24 mouse cellular contexts compared by ENCODE assay signal in genomic region chr6:88374247-88374646, GRCm38 (mm10).
DNase-seq lines count a peak whose midpoint lies in the region; ATAC-seq and TF ChIP-seq lines count a peak whose summit lies in the region.
"Had no signal": no experiment of that assay in that cellular context is flagged by ENCODE, and none has a peak within 500 bp of the region (broad histone marks: within the 10 kb centered on the region; RNA-seq: fewer than 3 reads in every experiment).

No protein-coding gene starts in this region.

- H3K27ac ChIP-seq in intestine, postnatal 0 days (ENCODE audit: low read depth, low read length): no peak overlapping the region
- H3K27ac ChIP-seq in intestine, embryonic 15.5 days: no peak overlapping the region
- no peak overlapping the region for H3K27ac ChIP-seq in liver, embryonic 11.5 days (ENCODE audit: low read depth, low read length)
- H3K27ac ChIP-seq: kidney, embryonic 15.5 days; liver, embryonic 12.5 days; lung, embryonic 15.5 days had no signal

- WGBS in intestine, postnatal 0 days: 56% methylated on average over 7 of the region's 7 CpGs
- WGBS in intestine, embryonic 15.5 days: 69% methylated on average over 7 of the region's 7 CpGs
- WGBS in liver, embryonic 11.5 days: 75% methylated on average over 7 of the region's 7 CpGs

- H3K9me3 ChIP-seq in intestine, postnatal 0 days (ENCODE audit: control insufficient read depth): no peaks in the 10 kb centered on the region
- H3K9me3 ChIP-seq in intestine, embryonic 15.5 days: no peaks in the 10 kb centered on the region
- H3K9me3 ChIP-seq in liver, embryonic 11.5 days (ENCODE audit: control insufficient read depth, low read length): no peaks in the 10 kb centered on the region
- H3K9me3 ChIP-seq: heart, embryonic 12.5 days; hindbrain, embryonic 10.5 days; kidney, embryonic 15.5 days; liver, embryonic 12.5 days; lung, embryonic 15.5 days; midbrain, embryonic 12.5 days had no signal

- no peaks in the 10 kb centered on the region for H3K36me3 ChIP-seq in intestine, postnatal 0 days (ENCODE audit: control insufficient read depth, insufficient read depth)
- H3K36me3 ChIP-seq in intestine, embryonic 15.5 days: no peaks in the 10 kb centered on the region
- no peaks in the 10 kb centered on the region for H3K36me3 ChIP-seq in liver, embryonic 11.5 days (ENCODE audit: control insufficient read depth, insufficient read depth, low read length)
- H3K36me3 ChIP-seq: heart, embryonic 12.5 days; kidney, embryonic 15.5 days; lung, embryonic 15.5 days; midbrain, embryonic 12.5 days had no signal

- peak; percentile 31; the same call in 1 of the 2 replicates for TF ChIP-seq CTCF in intestine, postnatal 0 days (IDR thresholded peaks at IDR 0.05; ENCODE audit: low read depth)

- no peak overlapping the region for H3K4me2 ChIP-seq in intestine, postnatal 0 days (replicated peaks; ENCODE audit: low read depth)
- H3K4me2 ChIP-seq in intestine, embryonic 15.5 days (replicated peaks): no peak overlapping the region
- H3K4me2 ChIP-seq in liver, embryonic 11.5 days: no peak overlapping the region
- H3K4me2 ChIP-seq: heart, embryonic 12.5 days; kidney, embryonic 15.5 days; liver, embryonic 12.5 days; lung, embryonic 15.5 days; midbrain, embryonic 12.5 days had no signal

- no peaks in the 10 kb centered on the region for H3K27me3 ChIP-seq in intestine, postnatal 0 days (replicated peaks; ENCODE audit: control insufficient read depth, insufficient read depth, low read length)
- no peaks in the 10 kb centered on the region for H3K27me3 ChIP-seq in intestine, embryonic 15.5 days (replicated peaks)
- no peaks in the 10 kb centered on the region for H3K27me3 ChIP-seq in liver, embryonic 11.5 days (replicated peaks; ENCODE audit: control insufficient read depth, insufficient read depth, low read length)
- H3K27me3 ChIP-seq: CH12.LX; heart, embryonic 12.5 days; kidney, embryonic 15.5 days; liver, embryonic 12.5 days; lung, embryonic 15.5 days; midbrain, embryonic 12.5 days had no signal

- 0 out of 2 replicates have a peak, but pooled peaks cover 3% of the 10 kb centered on the region for H3K4me1 ChIP-seq in intestine, postnatal 0 days (replicated peaks; ENCODE audit: control insufficient read depth, insufficient read depth, low read length)
- peaks cover 6% of the 10 kb centered on the region; the same call in 1 of the 2 replicates for H3K4me1 ChIP-seq in intestine, embryonic 15.5 days (replicated peaks)
- no peaks in the 10 kb centered on the region for H3K4me1 ChIP-seq in liver, embryonic 11.5 days (replicated peaks; ENCODE audit: control insufficient read depth, insufficient read depth, low read length)

- H3K9ac ChIP-seq in intestine, postnatal 0 days (ENCODE audit: low read depth, low read length): no peak overlapping the region
- no peak overlapping the region for H3K9ac ChIP-seq in intestine, embryonic 15.5 days
- H3K9ac ChIP-seq in liver, embryonic 11.5 days (ENCODE audit: low read depth, low read length): no peak overlapping the region
- H3K9ac ChIP-seq: heart, embryonic 12.5 days; kidney, embryonic 15.5 days; liver, embryonic 12.5 days; lung, embryonic 15.5 days; midbrain, embryonic 12.5 days had no signal

- 0 out of 2 replicates have a peak, but pooled peaks have one; percentile 31 for ATAC-seq in intestine, postnatal 0 days
- ATAC-seq in intestine, embryonic 15.5 days: no peak
- peak; percentile 51; the same call in 1 of the 2 replicates for ATAC-seq in common myeloid progenitor, adult 5-6 weeks (replicated peaks; ENCODE audit: low read depth, poor library complexity, severe bottlenecking)
- no peak for ATAC-seq in liver, embryonic 11.5 days (replicated peaks; ENCODE audit: low FRiP score)
- ATAC-seq in frontal cortex, adult (ENCODE audit: low TSS enrichment): no peak
- ATAC-seq: forebrain, embryonic 14.5 days; intestine, embryonic 16.5 days; liver, embryonic 12.5 days had no signal

- no peak overlapping the region for H3K4me3 ChIP-seq in intestine, postnatal 0 days (ENCODE audit: low read depth, low read length)
- H3K4me3 ChIP-seq in intestine, embryonic 15.5 days (replicated peaks): no peak overlapping the region
- H3K4me3 ChIP-seq in liver, embryonic 11.5 days (ENCODE audit: low read depth, low read length): no peak overlapping the region
- H3K4me3 ChIP-seq: heart, embryonic 12.5 days; hindbrain, embryonic 10.5 days; kidney, embryonic 15.5 days; liver, embryonic 12.5 days; lung, embryonic 15.5 days; midbrain, embryonic 12.5 days had no signal

- peak; percentile 55 for DNase-seq in 416B (ENCODE audit: low read depth)
- DNase-seq in adrenal gland, adult 2 months: peak; percentile 54
- DNase-seq in retina, postnatal 1 day: no peak
- DNase-seq in liver, embryonic 11.5 days (ENCODE audit: low spot score): no peak
- DNase-seq: cerebellum, adult 8-10 months; cerebellum, postnatal 36 days; gastrocnemius, postnatal 10 days; heart, adult 18-20 months; heart, postnatal 10 days; right cerebral cortex, postnatal 14 days; spleen, adult 18-20 months had no signal

Comparison
In these comparisons a context has a peak if more than half of its experiments do, and no peak if none do; other contexts are left out.
1. ATAC-seq: peak in intestine, postnatal 0 days (single experiment) and common myeloid progenitor, adult 5-6 weeks (single experiment); none in intestine, embryonic 15.5 days (single experiment), liver, embryonic 11.5 days (single experiment) and frontal cortex, adult (single experiment).
2. DNase-seq: peak in 416B (single experiment) and adrenal gland, adult 2 months (single experiment); none in retina, postnatal 1 day (single experiment) and liver, embryonic 11.5 days (single experiment).